16 mouse cellular contexts compared by ENCODE assay signal in genomic region chr12:3738741-3739529, GRCm38 (mm10).
A peak's percentile ranks its signal among the peaks of the same experiment; 100 is the strongest.
DNase-seq lines count a peak whose midpoint lies in the region; ATAC-seq and TF ChIP-seq lines count a peak whose summit lies in the region.
"Had no signal": no experiment of that assay in that cellular context is flagged by ENCODE, and none has a peak within 500 bp of the region (broad histone marks: within the 10 kb centered on the region; RNA-seq: fewer than 3 reads in every experiment).

No protein-coding gene starts in this region.

- no peak overlapping the region for H3K27ac ChIP-seq in liver, embryonic 12.5 days
- H3K27ac ChIP-seq in ES-Bruce4 (ENCODE audit: insufficient read depth, low read length), result no peak overlapping the region
- H3K27ac ChIP-seq in bone marrow macrophage, adult 2 months (ENCODE audit: insufficient read depth, low read depth, low read length), result peak overlapping the region; percentile 84
- H3K27ac ChIP-seq in kidney, embryonic 16.5 days (ENCODE audit: low read length), result no peak overlapping the region
- H3K27ac ChIP-seq: forebrain, embryonic 13.5 days had no signal

- TF ChIP-seq CTCF in ES-Bruce4 (IDR thresholded peaks at IDR 0.05; ENCODE audit: low read depth, low read length), result no peak
- TF ChIP-seq CTCF in bone marrow macrophage, adult 2 months (IDR thresholded peaks at IDR 0.05; ENCODE audit: low read depth, low read length), result no peak

- H3K4me2 ChIP-seq in liver, embryonic 12.5 days, result peak overlapping the region; percentile 8; the same call in 1 of the 2 replicates
- H3K4me2 ChIP-seq in kidney, embryonic 16.5 days (replicated peaks; ENCODE audit: low read depth, low read length), result no peak overlapping the region
- H3K4me2 ChIP-seq: forebrain, embryonic 13.5 days had no signal

- no peak overlapping the region for H3K4me3 ChIP-seq in liver, embryonic 12.5 days
- H3K4me3 ChIP-seq in ES-Bruce4 (ENCODE audit: low read depth, low read length), result no peak overlapping the region
- H3K4me3 ChIP-seq in bone marrow macrophage, adult 2 months (ENCODE audit: insufficient read depth, low read length), result no peak overlapping the region
- no peak overlapping the region for H3K4me3 ChIP-seq in kidney, embryonic 16.5 days (ENCODE audit: low read length)
- H3K4me3 ChIP-seq: forebrain, embryonic 13.5 days had no signal

- no peaks in the 10 kb centered on the region for H3K9me3 ChIP-seq in liver, embryonic 12.5 days (replicated peaks)
- H3K9me3 ChIP-seq in ES-Bruce4 (replicated peaks; ENCODE audit: control insufficient read depth, insufficient read depth, low read length, poor library complexity, severe bottlenecking), result no peaks in the 10 kb centered on the region
- no peaks in the 10 kb centered on the region for H3K9me3 ChIP-seq in kidney, embryonic 16.5 days (ENCODE audit: low read length)
- H3K9me3 ChIP-seq: forebrain, embryonic 13.5 days had no signal

- peak; percentile 45 for DNase-seq in adrenal gland, postnatal 14 days
- no peak for DNase-seq in adrenal gland, adult 18-20 months (ENCODE audit: low spot score in 2 of 2)
- no peak for DNase-seq in liver
- no peak for DNase-seq in cerebellum, adult 9-10 months
- DNase-seq: cerebellum, postnatal 10 days; embryo, embryonic 11 days; heart, adult 11 months; kidney, adult 9 months; lung, adult 2 months; right cerebral cortex, postnatal 4 days had no signal

- no peaks in the 10 kb centered on the region for H3K36me3 ChIP-seq in liver, embryonic 12.5 days
- no peaks in the 10 kb centered on the region for H3K36me3 ChIP-seq in ES-Bruce4 (ENCODE audit: control insufficient read depth, insufficient read depth, low read length, poor library complexity, severe bottlenecking)
- H3K36me3 ChIP-seq in kidney, embryonic 16.5 days (ENCODE audit: insufficient read depth, low read length), result no peaks in the 10 kb centered on the region

- 13% methylated on average over 7 of the region's 7 CpGs for WGBS in liver, embryonic 12.5 days (ENCODE audit: insufficient replicate concordance)
- 65% methylated on average over 7 of the region's 7 CpGs for WGBS in kidney, embryonic 16.5 days

- TF ChIP-seq EP300 in ES-Bruce4 (IDR thresholded peaks at IDR 0.05; ENCODE audit: insufficient read depth, low read depth, low read length), result 0 out of 2 replicates have a peak, but pooled peaks have one; percentile 19

- TF ChIP-seq POLR2A in ES-Bruce4 (IDR thresholded peaks at IDR 0.05; ENCODE audit: insufficient read depth, low read length), result no peak
- no peak for TF ChIP-seq POLR2A in bone marrow macrophage, adult 2 months (IDR thresholded peaks at IDR 0.05; ENCODE audit: borderline replicate concordance, low read depth, low read length)

- no peak for ATAC-seq in liver, embryonic 12.5 days
- ATAC-seq in kidney, embryonic 16.5 days (ENCODE audit: low FRiP score, low TSS enrichment), result no peak
- ATAC-seq: forebrain, embryonic 13.5 days; hindbrain, embryonic 16.5 days had no signal

- peaks cover 24% of the 10 kb centered on the region for H3K4me1 ChIP-seq in liver, embryonic 12.5 days
- peaks cover 2% of the 10 kb centered on the region for H3K4me1 ChIP-seq in ES-Bruce4 (ENCODE audit: control insufficient read depth, insufficient read depth, low read length)
- peaks cover 41% of the 10 kb centered on the region for H3K4me1 ChIP-seq in bone marrow macrophage, adult 2 months (ENCODE audit: control insufficient read depth, insufficient read depth, low read length)
- 0 out of 2 replicates have a peak, but pooled peaks cover 5% of the 10 kb centered on the region for H3K4me1 ChIP-seq in kidney, embryonic 16.5 days (ENCODE audit: insufficient read depth, low read length)

- no peaks in the 10 kb centered on the region for H3K27me3 ChIP-seq in liver, embryonic 12.5 days (replicated peaks)
- no peaks in the 10 kb centered on the region for H3K27me3 ChIP-seq in ES-Bruce4 (ENCODE audit: control insufficient read depth, insufficient read depth, low read length, poor library complexity, severe bottlenecking)
- H3K27me3 ChIP-seq in kidney, embryonic 16.5 days (ENCODE audit: insufficient read depth, low read length), result no peaks in the 10 kb centered on the region
- H3K27me3 ChIP-seq: forebrain, embryonic 13.5 days had no signal

- H3K9ac ChIP-seq in liver, embryonic 12.5 days, result no peak overlapping the region
- no peak overlapping the region for H3K9ac ChIP-seq in ES-Bruce4 (ENCODE audit: low read depth, poor library complexity, severe bottlenecking)
- no peak overlapping the region for H3K9ac ChIP-seq in kidney, embryonic 16.5 days (replicated peaks; ENCODE audit: low read length)
- H3K9ac ChIP-seq: forebrain, embryonic 13.5 days had no signal
